Mouse (Mus musculus): ENCODE data around the gene Snap47.

Gene Snap47

GRCm38 (mm10) chr11:59421967-59422366 lies 29.0 kb downstream of the Snap47 start:
- no peak for DNase-seq (ENCODE audit: low spot score)

- no peak for DNase-seq (ENCODE audit: low spot score)
Observed at GRCm38 (mm10) chr11:59421436-59421835, 29.6 kb downstream of the Snap47 start.

DNA sequence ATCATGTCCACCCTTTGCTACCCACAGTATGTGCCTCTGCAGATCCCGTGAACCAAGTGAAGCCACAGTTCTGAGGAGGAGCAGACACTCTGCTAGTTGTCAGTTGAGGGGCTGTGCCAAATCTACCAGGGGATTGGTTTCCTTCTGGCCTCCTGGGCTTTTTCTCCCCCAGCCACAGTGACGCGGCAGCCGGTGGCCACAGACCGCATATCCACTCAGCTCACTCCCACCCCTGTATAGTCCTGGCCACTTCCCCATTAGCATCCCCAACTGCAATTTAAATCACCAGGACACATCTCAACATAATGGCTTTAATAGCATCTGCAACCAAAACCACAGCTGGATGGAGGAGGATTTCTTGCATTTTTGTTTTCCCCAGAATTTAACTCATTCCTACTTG lies 32.3 kb downstream of the Snap47 start:
- DNase-seq (ENCODE audit: low spot score), result no peak

DNA sequence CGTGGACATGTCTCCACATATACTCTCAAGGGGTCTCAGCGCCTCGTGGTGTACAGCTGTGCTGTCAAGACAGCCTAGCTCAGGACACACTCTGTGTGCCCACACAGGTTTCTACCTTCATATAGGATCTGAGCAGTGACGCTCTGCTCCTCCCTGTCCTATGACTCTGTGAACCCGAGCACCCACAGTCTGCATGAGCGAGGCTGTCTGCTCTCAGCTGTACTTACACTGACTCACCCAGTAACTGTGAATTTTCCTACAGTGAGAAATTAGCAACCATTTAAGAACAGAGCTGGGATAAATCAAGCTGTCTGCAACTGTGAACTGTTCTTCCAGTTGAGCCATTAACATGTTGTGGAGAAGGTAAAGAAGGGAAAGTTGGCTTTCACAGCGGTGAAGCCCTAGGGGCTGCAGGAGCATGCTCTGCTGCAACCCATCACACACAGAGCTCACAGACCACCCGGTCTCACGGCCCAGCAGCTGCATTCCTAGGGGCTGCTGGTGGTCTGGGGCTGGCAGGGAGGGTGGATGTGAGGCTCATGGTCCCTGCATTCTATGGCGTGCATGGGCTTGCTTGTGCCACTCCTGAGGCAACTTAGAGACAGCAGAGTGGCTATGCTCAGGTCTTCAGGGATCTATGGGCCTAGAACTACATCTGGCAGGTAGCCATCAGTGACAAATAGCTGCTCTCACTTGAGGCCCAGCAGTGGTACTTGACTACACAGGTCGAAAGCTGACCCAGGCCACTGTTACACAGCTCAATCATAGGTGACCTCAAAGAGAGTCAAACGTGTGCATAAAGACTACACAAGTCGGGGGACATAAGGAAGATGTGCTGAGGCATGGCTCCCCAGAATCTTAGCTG lies 37.8 kb downstream of the Snap47 start:
- DNase-seq (ENCODE audit: low spot score), result no peak

DNA sequence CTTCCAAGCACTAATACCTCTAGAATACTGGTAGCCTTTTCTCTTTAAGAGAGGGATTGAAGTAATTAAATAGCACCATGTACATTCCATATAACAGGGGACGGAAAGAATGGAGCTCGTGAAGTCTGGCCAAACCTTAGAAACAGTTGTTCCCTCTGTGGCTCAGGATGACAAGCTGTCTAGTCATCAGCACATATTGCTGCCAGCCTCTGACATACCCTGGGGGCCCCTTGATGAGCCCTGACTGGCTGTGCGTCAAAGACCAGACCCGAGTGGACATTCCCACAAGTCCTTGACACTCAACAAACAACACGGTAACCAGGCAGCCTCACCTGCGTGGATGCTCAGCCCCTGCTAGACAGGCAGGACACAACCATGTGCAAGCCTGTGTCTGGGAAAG lies 38.9 kb downstream of the Snap47 start:
- DNase-seq (ENCODE audit: low spot score), result no peak

- no peak for DNase-seq (ENCODE audit: low spot score)
Observed at GRCm38 (mm10) chr11:59410851-59411250, 40.1 kb downstream of the Snap47 start.

- no peak for DNase-seq (ENCODE audit: low spot score)
Observed at GRCm38 (mm10) chr11:59405761-59406160, 45.2 kb downstream of the Snap47 start.

GRCm38 (mm10) chr11:59400876-59401275 lies 50.1 kb downstream of the Snap47 start:
- no peak for DNase-seq (ENCODE audit: low spot score)

- DNase-seq (ENCODE audit: low spot score), result no peak
Observed at GRCm38 (mm10) chr11:59399830-59400229, 51.2 kb downstream of the Snap47 start.

DNA sequence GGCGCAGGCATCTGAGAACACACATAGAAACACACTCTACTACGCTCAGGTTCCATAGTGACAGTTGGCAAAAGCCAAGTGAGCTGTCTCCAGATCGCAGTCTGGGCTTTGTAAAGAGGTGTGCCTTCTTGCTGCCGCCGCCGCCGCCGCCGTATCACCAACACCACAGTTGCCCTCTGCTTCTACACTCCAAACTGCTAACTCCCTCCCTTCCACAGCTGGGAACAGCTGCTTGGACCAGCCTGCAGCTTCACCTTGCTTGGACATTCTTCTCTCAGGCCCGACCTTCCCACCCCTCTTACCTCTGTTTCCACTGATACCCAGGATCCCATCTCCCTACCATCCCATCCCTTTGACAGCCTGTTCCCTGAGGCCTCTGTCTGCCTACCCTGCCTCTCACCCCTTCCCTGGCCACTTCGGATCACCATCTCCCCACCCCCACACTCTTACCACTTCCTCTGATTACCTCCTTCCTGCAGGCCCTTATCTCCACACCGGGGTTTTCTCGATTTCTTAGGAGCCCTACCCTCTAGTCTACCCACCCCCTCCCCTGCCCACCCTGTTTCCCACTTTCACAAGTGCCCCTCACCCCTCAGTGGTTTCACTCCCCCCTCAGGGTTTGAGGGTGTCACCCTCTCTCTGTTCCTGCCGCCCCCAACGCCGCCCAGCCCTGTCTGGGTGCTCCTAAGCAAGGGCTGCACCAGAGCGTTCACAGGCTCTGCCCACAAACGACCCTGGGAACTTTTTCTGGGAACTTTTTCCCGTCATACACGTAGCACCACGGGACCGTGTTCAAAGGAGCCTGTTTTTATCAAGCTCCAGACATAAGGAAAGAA lies 53.2 kb downstream of the Snap47 start:
- peak; percentile 48 for DNase-seq (ENCODE audit: low spot score)

GRCm38 (mm10) chr11:59394451-59394850 lies 56.5 kb downstream of the Snap47 start:
- no peak for DNase-seq (ENCODE audit: low spot score)

GRCm38 (mm10) chr11:59393591-59393990 lies 57.4 kb downstream of the Snap47 start:
- DNase-seq (ENCODE audit: low spot score), result peak; percentile 79

DNA sequence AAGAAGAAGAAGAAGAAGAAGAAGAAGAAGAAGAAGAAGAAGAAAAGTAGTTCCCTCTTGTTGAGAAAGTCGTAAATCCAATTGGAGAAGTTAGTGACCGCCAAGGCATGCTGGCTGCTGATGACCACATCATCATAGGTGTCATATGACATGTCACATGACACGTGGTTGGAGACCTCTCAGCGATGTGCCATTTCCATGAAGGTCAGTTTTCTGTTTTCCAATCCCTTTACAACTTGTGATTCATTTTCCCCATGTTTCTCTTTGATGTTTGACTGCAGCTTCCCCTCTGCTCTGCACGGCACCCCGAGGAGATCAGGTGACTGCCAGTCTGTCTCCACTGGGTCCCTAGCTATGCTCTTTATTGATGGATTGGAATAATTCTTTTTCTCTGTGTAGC lies 58.7 kb downstream of the Snap47 start:
- no peak for DNase-seq (ENCODE audit: low spot score)

GRCm38 (mm10) chr11:59390470-59390869 lies 60.5 kb downstream of the Snap47 start:
- no peak for DNase-seq (ENCODE audit: low spot score)

DNA sequence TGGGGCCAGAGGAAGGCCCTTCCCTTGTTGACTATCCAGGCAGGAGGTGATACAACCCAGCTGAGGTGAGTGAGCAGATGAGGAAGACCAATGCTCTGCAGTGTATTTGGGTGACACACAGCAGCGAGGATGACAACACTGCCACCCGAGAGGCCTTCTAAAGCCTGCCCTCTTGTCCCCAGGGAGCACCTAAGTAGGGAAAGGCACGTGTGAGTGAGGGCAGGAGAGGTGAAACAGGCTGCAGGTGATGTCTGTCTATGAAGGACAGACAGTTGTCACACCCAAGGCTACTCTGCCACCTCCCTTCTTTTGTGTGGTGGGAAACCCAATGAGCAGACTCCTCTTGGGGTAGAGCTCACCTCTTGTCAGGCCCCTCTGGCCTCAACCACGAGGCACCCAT lies 61.4 kb downstream of the Snap47 start:
- no peak for DNase-seq (ENCODE audit: low spot score)

DNA sequence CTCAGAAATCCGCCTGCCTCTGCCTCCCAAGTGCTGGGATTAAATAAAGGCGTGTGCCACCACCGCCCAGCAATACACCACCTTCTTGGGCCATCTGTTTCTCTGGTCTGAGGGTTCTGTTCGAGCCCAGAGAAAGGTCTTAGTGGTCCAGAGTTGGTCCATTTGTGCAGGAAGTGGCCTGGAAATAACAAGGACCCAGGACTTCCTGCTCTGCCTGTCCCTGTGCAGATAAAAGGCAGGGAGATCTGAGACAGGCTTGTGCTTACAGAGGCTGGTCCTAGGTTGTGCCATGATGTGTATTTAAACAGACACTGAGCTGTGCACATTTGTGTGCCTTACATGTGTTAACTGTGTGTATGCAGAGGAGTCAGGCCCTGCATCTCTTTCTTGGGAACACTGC lies 62.2 kb downstream of the Snap47 start:
- no peak for DNase-seq (ENCODE audit: low spot score)

DNA sequence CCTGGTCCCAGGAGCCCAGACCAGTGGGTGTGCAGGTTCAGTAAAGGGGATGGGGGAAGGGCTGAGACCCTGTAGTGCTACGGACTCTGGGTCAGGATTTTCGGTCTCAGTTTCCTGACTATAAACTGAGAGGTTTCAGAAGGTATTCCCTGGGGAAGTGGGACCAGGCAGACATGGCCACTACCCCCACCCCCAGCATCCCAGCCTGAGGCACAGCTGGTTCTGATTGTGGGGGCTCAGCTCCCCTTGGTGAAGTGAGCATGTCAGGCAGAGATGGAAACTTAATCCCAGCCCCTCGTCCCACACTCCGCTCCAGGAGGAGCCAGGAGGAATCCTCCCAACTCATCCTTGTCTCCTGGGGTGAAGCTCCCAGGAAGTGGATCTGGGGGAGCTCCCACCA lies 63.5 kb downstream of the Snap47 start:
- DNase-seq (ENCODE audit: low spot score), result no peak

DNA sequence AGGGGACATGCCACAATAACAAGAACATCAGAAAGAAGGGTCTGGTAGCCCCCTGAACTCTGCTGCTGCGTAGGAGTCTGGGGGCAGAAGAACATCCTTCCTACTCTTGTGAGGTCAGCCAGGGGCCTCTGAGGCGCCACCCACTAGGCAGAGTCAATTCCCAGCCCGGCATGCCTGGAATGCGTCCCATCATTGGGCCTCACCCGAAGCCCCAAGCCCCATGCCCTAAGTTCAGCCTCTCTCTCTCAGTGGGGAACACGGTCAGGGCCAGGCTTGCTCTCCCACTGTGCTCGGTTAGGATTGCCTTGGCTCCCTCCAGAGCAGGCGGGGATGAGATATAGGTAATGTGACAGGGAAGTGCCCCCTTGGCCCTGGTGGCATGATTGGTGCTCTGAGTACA lies 65.9 kb downstream of the Snap47 start:
- peak; percentile 65 for DNase-seq (ENCODE audit: low spot score)

- peak; percentile 76 for DNase-seq (ENCODE audit: low spot score)
Observed at GRCm38 (mm10) chr11:59384441-59384959, 66.5 kb downstream of the Snap47 start.

- no peak for DNase-seq (ENCODE audit: low spot score)
Observed at GRCm38 (mm10) chr11:59379547-59379946, 71.4 kb downstream of the Snap47 start.

GRCm38 (mm10) chr11:59377999-59378398 lies 73.0 kb downstream of the Snap47 start:
- DNase-seq (ENCODE audit: low spot score), result no peak

GRCm38 (mm10) chr11:59375475-59375874 lies 75.5 kb downstream of the Snap47 start, which contains the start of gene Prss38:
Gene Prss38, minus strand, starts transcription at chr11:59375657.
- no peak for DNase-seq (ENCODE audit: low spot score)

DNA sequence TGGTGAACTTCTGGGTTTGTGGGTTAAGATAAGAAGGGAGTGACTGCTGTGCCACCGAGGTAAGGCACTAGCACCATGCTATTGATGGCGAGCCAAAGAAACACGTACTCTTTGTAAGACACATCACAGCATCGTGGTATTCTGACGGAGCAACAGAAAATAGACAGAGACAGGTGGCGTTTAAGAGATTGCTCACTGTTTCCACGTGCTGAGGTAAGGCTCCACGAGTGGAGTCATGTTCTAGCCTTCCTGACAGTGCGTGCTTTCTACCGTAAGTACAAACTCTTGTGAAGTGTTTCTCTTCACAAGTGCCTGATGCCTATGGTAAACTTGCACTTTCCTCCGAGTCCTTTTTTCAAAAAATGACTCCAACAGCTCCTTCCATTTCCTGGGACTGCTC lies 81.1 kb downstream of the Snap47 start:
- no peak for DNase-seq (ENCODE audit: low spot score)

Measured in embryo, embryonic 10.5 days (tissue).